Mouse (Mus musculus): ENCODE measurements around the gene Cygb. TPM values are rescaled to one million over a fixed set of nuclear protein-coding genes. Genes with fewer than 3 reads are reported as not detected.
"Not testable (repeated sequence)": the region's sequence is repeated elsewhere in the genome, so short reads cannot be mapped to it uniquely, and the experiment has no call there.

Cygb gene
- polyA plus RNA-seq, 1 experiment from 2014 or later, result 12.3 TPM

- Histone ChIP-seq H3K36me3 (ENCODE audit: control insufficient read depth, insufficient read depth, low read length) (peaks cover 10% of the 10 kb centered on the region; the same call in 1 of the 2 replicates), H3K27me3 (replicated peaks; ENCODE audit: control insufficient read depth, insufficient read depth, low read length) (no peaks in the 10 kb centered on the region), H3K27ac (ENCODE audit: low read length) (no peak overlapping the region), H3K9me3 (ENCODE audit: control insufficient read depth, low read length) (no peaks in the 10 kb centered on the region), H3K4me2 (ENCODE audit: low read depth, low read length) (no peak overlapping the region), H3K4me3 (ENCODE audit: low read length) (no peak overlapping the region), H3K9ac (ENCODE audit: low read depth, low read length) (no peak overlapping the region), H3K4me1 (ENCODE audit: control insufficient read depth, insufficient read depth, low read length) (peaks cover 30% of the 10 kb centered on the region)
- 41% methylated on average over 13 of the region's 13 CpGs for WGBS
- no peak for ATAC-seq
These were observed 15.8 kb upstream of the Cygb start for GRCm38 (mm10) chr11:116669787-116670365.

- Histone ChIP-seq H3K4me2 (ENCODE audit: low read depth, low read length) (no peak overlapping the region), H3K36me3 (ENCODE audit: control insufficient read depth, insufficient read depth, low read length) (peaks cover 7% of the 10 kb centered on the region; the same call in 1 of the 2 replicates), H3K4me1 (ENCODE audit: control insufficient read depth, insufficient read depth, low read length) (peaks cover 25% of the 10 kb centered on the region), H3K27me3 (replicated peaks; ENCODE audit: control insufficient read depth, insufficient read depth, low read length) (no peaks in the 10 kb centered on the region), H3K27ac (ENCODE audit: low read length) (no peak overlapping the region), H3K9me3 (ENCODE audit: control insufficient read depth, low read length) (no peaks in the 10 kb centered on the region), H3K4me3 (ENCODE audit: low read length) (no peak overlapping the region), H3K9ac (ENCODE audit: low read depth, low read length) (no peak overlapping the region)
- no peak for ATAC-seq
- WGBS, result 18% methylated on average over 5 of the region's 5 CpGs
These were observed 15.2 kb upstream of the Cygb start for GRCm38 (mm10) chr11:116669316-116669715.

DNA sequence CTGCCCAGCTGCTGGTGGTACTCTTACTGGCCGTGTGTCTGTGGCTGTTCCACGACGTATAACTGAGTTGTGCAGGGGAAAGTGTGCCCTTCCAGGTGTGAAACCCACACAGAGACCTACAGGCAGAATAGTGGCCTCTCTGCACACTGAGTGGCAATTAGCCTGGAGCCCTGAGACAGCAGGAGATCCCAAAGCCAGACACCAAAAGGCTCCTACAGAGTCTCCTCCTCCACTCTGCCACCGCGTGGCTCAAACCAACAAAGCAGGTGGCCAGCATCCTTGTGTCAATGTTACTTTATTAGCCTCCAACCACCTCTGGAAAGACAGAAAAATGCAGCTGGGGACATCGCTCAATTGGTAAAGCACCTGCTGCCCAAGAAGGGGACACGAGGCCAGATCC lies 14.7 kb upstream of the Cygb start:
- Histone ChIP-seq H3K27ac (ENCODE audit: low read length) (peak overlapping the region; percentile 26; the same call in 1 of the 2 replicates), H3K4me2 (ENCODE audit: low read depth, low read length) (no peak overlapping the region), H3K9me3 (ENCODE audit: control insufficient read depth, low read length) (no peaks in the 10 kb centered on the region), H3K27me3 (replicated peaks; ENCODE audit: control insufficient read depth, insufficient read depth, low read length) (no peaks in the 10 kb centered on the region), H3K4me1 (ENCODE audit: control insufficient read depth, insufficient read depth, low read length) (peaks cover 20% of the 10 kb centered on the region), H3K4me3 (ENCODE audit: low read length) (no peak overlapping the region), H3K9ac (ENCODE audit: low read depth, low read length) (0 out of 2 replicates have a peak overlapping the region, but pooled peaks have one; percentile 17), H3K36me3 (ENCODE audit: control insufficient read depth, insufficient read depth, low read length) (peaks cover 2% of the 10 kb centered on the region; the same call in 1 of the 2 replicates)
- WGBS, result 54% methylated on average over 7 of the region's 7 CpGs
- no peak for ATAC-seq

DNA sequence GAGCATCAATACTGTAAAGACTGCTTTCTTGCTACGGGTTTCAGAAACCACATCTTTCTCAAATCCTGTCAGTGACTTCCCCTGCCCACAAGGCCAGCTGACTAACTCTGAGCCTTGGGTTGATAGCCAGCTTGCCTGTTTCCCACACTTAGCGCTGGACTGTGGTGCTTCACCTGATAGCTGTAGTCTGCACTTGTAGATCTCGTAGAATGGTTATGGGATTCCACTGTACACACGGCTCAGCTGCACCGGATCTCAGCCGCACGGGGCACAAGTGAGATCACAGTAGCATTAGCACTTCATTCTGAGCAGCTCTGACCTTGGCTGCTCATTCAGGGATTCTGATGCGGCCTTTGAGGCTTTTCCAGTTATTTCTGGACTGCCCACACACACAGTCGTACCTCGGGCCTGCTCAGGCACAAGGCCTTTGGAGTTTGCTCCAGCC lies 14.3 kb upstream of the Cygb start:
- ATAC-seq, result no peak
- WGBS, result 84% methylated on average over 10 of the region's 10 CpGs
- H3K27me3 ChIP-seq (replicated peaks; ENCODE audit: control insufficient read depth, insufficient read depth, low read length), result no peaks in the 10 kb centered on the region
- H3K27ac ChIP-seq (ENCODE audit: low read length), result peak overlapping the region; percentile 26; the same call in 1 of the 2 replicates
- no peaks in the 10 kb centered on the region for H3K9me3 ChIP-seq (ENCODE audit: control insufficient read depth, low read length)
- H3K4me3 ChIP-seq (ENCODE audit: low read length), result no peak overlapping the region
- 0 out of 2 replicates have a peak overlapping the region, but pooled peaks have one; percentile 17 for H3K9ac ChIP-seq (ENCODE audit: low read depth, low read length)
- no peaks in the 10 kb centered on the region; the same call in 1 of the 2 replicates for H3K36me3 ChIP-seq (ENCODE audit: control insufficient read depth, insufficient read depth, low read length)
- H3K4me1 ChIP-seq (ENCODE audit: control insufficient read depth, insufficient read depth, low read length), result peaks cover 16% of the 10 kb centered on the region
- no peak overlapping the region for H3K4me2 ChIP-seq (ENCODE audit: low read depth, low read length)

DNA sequence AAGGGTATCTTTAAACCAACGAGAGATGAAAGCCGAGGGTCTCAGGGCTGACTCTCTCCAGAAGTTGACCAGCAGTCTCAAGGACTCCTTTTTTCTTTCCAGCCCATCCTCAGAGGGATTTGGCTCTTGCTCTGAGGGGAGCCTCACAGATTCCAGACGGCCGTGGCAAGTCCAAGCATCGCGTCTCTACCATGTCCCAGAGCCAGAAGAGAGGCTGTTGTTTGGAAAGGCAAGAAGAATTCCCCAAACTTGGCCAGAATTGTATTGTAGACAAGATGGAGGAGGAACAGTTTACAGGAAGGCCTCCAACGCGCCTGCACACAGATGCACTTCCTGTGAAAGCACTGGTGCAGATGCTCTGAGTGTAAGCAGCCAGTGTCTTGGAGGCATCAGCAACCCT lies 13.8 kb upstream of the Cygb start:
- Histone ChIP-seq H3K9ac (ENCODE audit: low read depth, low read length) (no peak overlapping the region), H3K27ac (ENCODE audit: low read length) (no peak overlapping the region), H3K4me2 (ENCODE audit: low read depth, low read length) (no peak overlapping the region), H3K4me3 (ENCODE audit: low read length) (no peak overlapping the region), H3K27me3 (replicated peaks; ENCODE audit: control insufficient read depth, insufficient read depth, low read length) (no peaks in the 10 kb centered on the region), H3K9me3 (ENCODE audit: control insufficient read depth, low read length) (no peaks in the 10 kb centered on the region), H3K36me3 (ENCODE audit: control insufficient read depth, insufficient read depth, low read length) (no peaks in the 10 kb centered on the region), H3K4me1 (ENCODE audit: control insufficient read depth, insufficient read depth, low read length) (peaks cover 11% of the 10 kb centered on the region)
- WGBS, result 73% methylated on average over 8 of the region's 8 CpGs
- ATAC-seq, result no peak

DNA sequence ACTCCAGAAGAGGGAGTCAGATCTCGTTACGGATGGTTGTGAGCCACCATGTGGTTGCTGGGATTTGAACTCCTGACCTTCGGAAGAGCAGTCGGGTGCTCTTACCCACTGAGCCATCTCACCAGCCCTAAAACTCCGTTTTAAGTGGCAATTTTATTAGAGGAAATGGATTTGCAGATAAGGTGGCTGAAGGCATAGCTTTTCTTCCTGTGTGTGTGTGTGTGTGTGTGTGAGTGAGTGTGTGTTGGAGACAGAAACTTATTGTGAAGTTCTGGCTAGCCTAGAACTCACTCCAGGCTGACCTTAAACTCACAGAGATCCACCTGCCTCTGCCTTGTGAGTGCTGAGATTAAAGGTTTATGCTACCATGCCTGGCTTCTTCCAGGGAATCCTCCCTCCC lies 12.9 kb upstream of the Cygb start:
- not testable (repeated sequence) for H3K36me3 ChIP-seq (ENCODE audit: control insufficient read depth, insufficient read depth, low read length); H3K4me3 ChIP-seq (ENCODE audit: low read length); H3K27ac ChIP-seq (ENCODE audit: low read length); H3K9me3 ChIP-seq (ENCODE audit: control insufficient read depth, low read length); H3K27me3 ChIP-seq (replicated peaks; ENCODE audit: control insufficient read depth, insufficient read depth, low read length); H3K4me2 ChIP-seq (ENCODE audit: low read depth, low read length); H3K9ac ChIP-seq (ENCODE audit: low read depth, low read length); ATAC-seq
- 71% methylated on average over 3 of the region's 5 CpGs for WGBS
- peaks cover 12% of the 10 kb centered on the region for H3K4me1 ChIP-seq (ENCODE audit: control insufficient read depth, insufficient read depth, low read length)

- Histone ChIP-seq H3K4me3 (ENCODE audit: low read length) (no peak overlapping the region), H3K4me2 (ENCODE audit: low read depth, low read length) (no peak overlapping the region), H3K9me3 (ENCODE audit: control insufficient read depth, low read length) (no peaks in the 10 kb centered on the region), H3K27me3 (replicated peaks; ENCODE audit: control insufficient read depth, insufficient read depth, low read length) (peaks cover 3% of the 10 kb centered on the region; the same call in 1 of the 2 replicates), H3K27ac (ENCODE audit: low read length) (no peak overlapping the region), H3K4me1 (ENCODE audit: control insufficient read depth, insufficient read depth, low read length) (peaks cover 16% of the 10 kb centered on the region), H3K9ac (ENCODE audit: low read depth, low read length) (no peak overlapping the region), H3K36me3 (ENCODE audit: control insufficient read depth, insufficient read depth, low read length) (no peaks in the 10 kb centered on the region)
- ATAC-seq, result no peak
- 70% methylated on average over 9 of the region's 9 CpGs for WGBS
These were observed 12.5 kb upstream of the Cygb start for GRCm38 (mm10) chr11:116666566-116666965.

GRCm38 (mm10) chr11:116665289-116665688 lies 11.2 kb upstream of the Cygb start:
- H3K4me2 ChIP-seq (ENCODE audit: low read depth, low read length), result no peak overlapping the region
- WGBS, result 67% methylated on average over 10 of the region's 10 CpGs
- no peak for ATAC-seq
- H3K4me3 ChIP-seq (ENCODE audit: low read length), result no peak overlapping the region
- H3K4me1 ChIP-seq (ENCODE audit: control insufficient read depth, insufficient read depth, low read length), result peaks cover 18% of the 10 kb centered on the region; the same call in 1 of the 2 replicates
- no peak overlapping the region; the same call in 1 of the 2 replicates for H3K9ac ChIP-seq (ENCODE audit: low read depth, low read length)
- H3K27ac ChIP-seq (ENCODE audit: low read length), result no peak overlapping the region
- peaks cover 3% of the 10 kb centered on the region; the same call in 1 of the 2 replicates for H3K27me3 ChIP-seq (replicated peaks; ENCODE audit: control insufficient read depth, insufficient read depth, low read length)
- no peaks in the 10 kb centered on the region for H3K9me3 ChIP-seq (ENCODE audit: control insufficient read depth, low read length)
- no peaks in the 10 kb centered on the region for H3K36me3 ChIP-seq (ENCODE audit: control insufficient read depth, insufficient read depth, low read length)

GRCm38 (mm10) chr11:116661948-116662377 lies 7.8 kb upstream of the Cygb start:
- no peak overlapping the region for H3K4me2 ChIP-seq (ENCODE audit: low read depth, low read length)
- no peak overlapping the region for H3K4me3 ChIP-seq (ENCODE audit: low read length)
- WGBS, result 44% methylated on average over 8 of the region's 8 CpGs
- no peak overlapping the region for H3K27ac ChIP-seq (ENCODE audit: low read length)
- no peaks in the 10 kb centered on the region for H3K36me3 ChIP-seq (ENCODE audit: control insufficient read depth, insufficient read depth, low read length)
- no peak overlapping the region for H3K9ac ChIP-seq (ENCODE audit: low read depth, low read length)
- H3K9me3 ChIP-seq (ENCODE audit: control insufficient read depth, low read length), result no peaks in the 10 kb centered on the region
- ATAC-seq, result no peak
- peaks cover 30% of the 10 kb centered on the region for H3K4me1 ChIP-seq (ENCODE audit: control insufficient read depth, insufficient read depth, low read length)
- H3K27me3 ChIP-seq (replicated peaks; ENCODE audit: control insufficient read depth, insufficient read depth, low read length), result peaks cover 3% of the 10 kb centered on the region; the same call in 1 of the 2 replicates

All from intestine, embryonic 16.5 days (tissue).